Mouse (Mus musculus) MEL (cell line): ENCODE data around the gene Cd247. TPM values are rescaled to one million over a fixed set of nuclear protein-coding genes. Genes with fewer than 3 reads are reported as not detected.

Experiments used
- DNase-seq: peaks from one replicate; pipeline ENCODE4 v3.0.0; 2011; ENCODE audit warnings: low read depth, low spot score
- H3K27ac ChIP-seq: 2 replicates; pipeline ENCODE4 v1.5.1; 2012; ENCODE audit warnings: low read depth, mild to moderate bottlenecking, control low read depth, low read length, moderate library complexity; ENCODE audit not compliant: control insufficient read depth
- H3K27me3 ChIP-seq, 2 experiments: fragments of 150-350 bp in 1 of 2; sonication (generic) in 1 of 2; 2 replicates each; pipeline ENCODE4 v1.6.1; 2012; ENCODE audit warnings: low read length in 2 of 2, mild to moderate bottlenecking in 2 of 2, improper control_type of control experiment in 1 of 2, moderate library complexity in 1 of 2; ENCODE audit not compliant: insufficient read depth in 2 of 2, control insufficient read depth in 1 of 2
- H3K36me3 ChIP-seq, 2 experiments: 2 replicates each; pipeline ENCODE4 v1.6.1; 2012 to 2014; ENCODE audit warnings: low read length in 2 of 2, improper control_type of control experiment in 1 of 2, inconsistent platforms in 1 of 2, mild to moderate bottlenecking in 1 of 2; ENCODE audit not compliant: insufficient read depth in 2 of 2, control insufficient read depth in 1 of 2
- H3K4me1 ChIP-seq, 2 experiments: fragments of 150-350 bp in 1 of 2; sonication (generic) in 1 of 2; 2 replicates each; pipeline ENCODE4 v1.6.1; 2012; ENCODE audit warnings: low read length in 2 of 2, improper control_type of control experiment in 1 of 2, mild to moderate bottlenecking in 1 of 2; ENCODE audit not compliant: insufficient read depth in 2 of 2, control insufficient read depth in 1 of 2
- H3K4me3 ChIP-seq, 2 experiments: fragments of 150-350 bp in 1 of 2; sonication (generic) in 1 of 2; 2 replicates each; pipeline ENCODE4 v1.5.1; 2012; ENCODE audit warnings: low read depth in 2 of 2, low read length in 2 of 2, mild to moderate bottlenecking in 2 of 2, moderate library complexity in 2 of 2, control low read depth in 1 of 2, improper control_type of control experiment in 1 of 2; ENCODE audit not compliant: control insufficient read depth in 1 of 2, insufficient read depth in 1 of 2
- H3K79me2 ChIP-seq: 2 replicates; pipeline ENCODE4 v1.6.1; 2012; ENCODE audit warnings: mild to moderate bottlenecking, low read length, moderate library complexity; ENCODE audit not compliant: control insufficient read depth, poor library complexity, insufficient read depth
- H3K9ac ChIP-seq: 2 replicates; pipeline ENCODE4 v1.6.1; 2012; ENCODE audit warnings: low read depth, mild to moderate bottlenecking, control low read depth, low read length, moderate library complexity; ENCODE audit not compliant: control insufficient read depth, poor library complexity, severe bottlenecking
- H3K9me3 ChIP-seq: fragments of 150-350 bp; sonication (generic); replicated peaks from 2 replicates; pipeline ENCODE4 v1.6.1; 2012; ENCODE audit warnings: mild to moderate bottlenecking, low read length, improper control_type of control experiment, moderate library complexity; ENCODE audit not compliant: insufficient read depth
- BHLHE40 ChIP-seq: IDR thresholded peaks from 2 replicates; pipeline ENCODE4 v1.6.1; 2012; ENCODE audit warnings: low read depth, mild to moderate bottlenecking, inconsistent platforms, low read length, improper control_type of control experiment, borderline replicate concordance
- CHD1 ChIP-seq: IDR thresholded peaks from 2 replicates; pipeline ENCODE4 v1.6.1; 2012; ENCODE audit warnings: low read depth, mild to moderate bottlenecking, inconsistent platforms, low read length, improper control_type of control experiment
- CHD2 ChIP-seq: IDR thresholded peaks from 2 replicates; pipeline ENCODE4 v1.6.1; 2011; ENCODE audit warnings: low read length, improper control_type of control experiment
- E2F4 ChIP-seq: IDR thresholded peaks from 2 replicates; pipeline ENCODE4 v1.6.1; 2011; ENCODE audit warnings: low read depth, low read length, improper control_type of control experiment, borderline replicate concordance
- ELF1 ChIP-seq: IDR thresholded peaks from 2 replicates; pipeline ENCODE4 v1.6.1; 2014; ENCODE audit warnings: low read depth, mild to moderate bottlenecking, inconsistent platforms, low read length, improper control_type of control experiment, moderate library complexity
- EP300 ChIP-seq, 2 experiments: IDR thresholded peaks; 2 replicates each; pipeline ENCODE4 v1.6.1; 2011; ENCODE audit warnings: improper control_type of control experiment in 2 of 2, low read length in 2 of 2, low read depth in 1 of 2, mild to moderate bottlenecking in 1 of 2
- GABPA ChIP-seq: IDR thresholded peaks from 2 replicates; pipeline ENCODE4 v1.6.1; 2012; ENCODE audit warnings: low read depth, mild to moderate bottlenecking, inconsistent platforms, low read length, improper control_type of control experiment, moderate library complexity
- JUND ChIP-seq: IDR thresholded peaks from 2 replicates; pipeline ENCODE4 v1.6.1; 2011; ENCODE audit warnings: low read depth, mild to moderate bottlenecking, improper control_type of control experiment, low read length
- MAFK ChIP-seq: IDR thresholded peaks from 2 replicates; pipeline ENCODE4 v1.6.1; 2011; ENCODE audit warnings: low read depth, mild to moderate bottlenecking, low read length, improper control_type of control experiment, borderline replicate concordance
- MAZ ChIP-seq: IDR thresholded peaks from 2 replicates; pipeline ENCODE4 v1.6.1; 2012; ENCODE audit warnings: low read depth, mild to moderate bottlenecking, inconsistent platforms, low read length, improper control_type of control experiment
- MEF2A ChIP-seq: IDR thresholded peaks from 2 replicates; pipeline ENCODE4 v1.6.1; 2014; ENCODE audit warnings: low read depth, mild to moderate bottlenecking, inconsistent platforms, low read length, improper control_type of control experiment; ENCODE audit not compliant: poor library complexity, insufficient replicate concordance, severe bottlenecking; ENCODE audit errors: extremely low read depth
- MXI1 ChIP-seq: IDR thresholded peaks from 2 replicates; pipeline ENCODE4 v1.6.1; 2011; ENCODE audit warnings: mild to moderate bottlenecking, low read depth, low read length, improper control_type of control experiment
- MYB ChIP-seq: IDR thresholded peaks from 2 replicates; pipeline ENCODE4 v1.6.1; 2011; ENCODE audit warnings: mild to moderate bottlenecking, low read depth, low read length, improper control_type of control experiment
- MYC ChIP-seq: IDR thresholded peaks from 2 replicates; pipeline ENCODE4 v1.6.1; 2011; ENCODE audit warnings: low read depth, mild to moderate bottlenecking, low read length, improper control_type of control experiment, moderate library complexity
- NELFE ChIP-seq: IDR thresholded peaks from 2 replicates; pipeline ENCODE4 v1.6.1; 2011; ENCODE audit warnings: low read depth, low read length, improper control_type of control experiment
- NRF1 ChIP-seq: IDR thresholded peaks from 2 replicates; pipeline ENCODE4 v1.6.1; 2014; ENCODE audit warnings: low read depth, mild to moderate bottlenecking, inconsistent platforms, low read length, improper control_type of control experiment, moderate library complexity; ENCODE audit not compliant: poor library complexity, insufficient read depth, severe bottlenecking
- POLR2A ChIP-seq, 2 experiments: IDR thresholded peaks; 2 replicates each; pipeline ENCODE4 v1.6.1; 2011 to 2012; ENCODE audit warnings: low read length in 2 of 2, mild to moderate bottlenecking in 2 of 2, control low read depth in 1 of 2, improper control_type of control experiment in 1 of 2, low read depth in 1 of 2, moderate library complexity in 1 of 2; ENCODE audit not compliant: control insufficient read depth in 1 of 2, insufficient read depth in 1 of 2, poor library complexity in 1 of 2
- RAD21 ChIP-seq: IDR thresholded peaks from 2 replicates; pipeline ENCODE4 v1.6.1; 2011; ENCODE audit warnings: mild to moderate bottlenecking, low read depth, low read length, improper control_type of control experiment
- RCOR1 ChIP-seq: IDR thresholded peaks from 2 replicates; pipeline ENCODE4 v1.6.1; 2012; ENCODE audit warnings: low read depth, mild to moderate bottlenecking, inconsistent platforms, low read length, improper control_type of control experiment
- SIN3A ChIP-seq: IDR thresholded peaks from 2 replicates; pipeline ENCODE4 v1.6.1; 2012; ENCODE audit warnings: low read length, improper control_type of control experiment, inconsistent platforms
- SMC3 ChIP-seq: IDR thresholded peaks from 2 replicates; pipeline ENCODE4 v1.6.1; 2011; ENCODE audit warnings: low read depth, low read length, improper control_type of control experiment
- TBP ChIP-seq: IDR thresholded peaks from 2 replicates; pipeline ENCODE4 v1.8.0; 2011; ENCODE audit warnings: low read depth, low read length, improper control_type of control experiment
- UBTF ChIP-seq: IDR thresholded peaks from 2 replicates; pipeline ENCODE4 v1.6.1; 2012; ENCODE audit warnings: low read depth, mild to moderate bottlenecking, inconsistent platforms, low read length, improper control_type of control experiment, moderate library complexity, borderline replicate concordance; ENCODE audit not compliant: insufficient read depth
- USF1 ChIP-seq: IDR thresholded peaks from 2 replicates; pipeline ENCODE4 v1.6.1; 2014; ENCODE audit warnings: low read depth, mild to moderate bottlenecking, inconsistent platforms, low read length, improper control_type of control experiment, moderate library complexity
- ZNF384 ChIP-seq: IDR thresholded peaks from 2 replicates; pipeline ENCODE4 v1.6.1; 2012; ENCODE audit warnings: low read depth, mild to moderate bottlenecking, inconsistent platforms, low read length, improper control_type of control experiment
- polyA plus RNA-seq, 2 experiments: library from polyadenylated mRNA; stranded (reverse) in 1 of 2; unstranded in 1 of 2; fragments of >175 nt in 1 of 2; fragments of >200 nt in 1 of 2; gene quantifications; 2 replicates each; pipeline versions ENCODE4 v1.2.1 to v1.2.4; 2012; ENCODE audit warnings: low replicate concordance in 2 of 2, low read depth in 1 of 2; ENCODE audit not compliant: insufficient read length in 2 of 2, insufficient read depth in 1 of 2, missing spikeins in 1 of 2
- total RNA-seq: library from RNA; depleted of rRNA; stranded (reverse); fragments of 300-350 nt; gene quantifications from 2 replicates; pipeline ENCODE4 v1.2.3, GENCODE M21; 2012

Gene Cd247
- total and polyA plus RNA-seq, 3 experiments = 1.3 to 1.7 TPM; not detected in 1

GRCm38 (mm10) chr1:165868659-165869058 is 80.2 kb downstream of the Cd247 start (continued):
- peak; percentile 44; the same call in 1 of the 2 replicates for TF ChIP-seq MXI1
- no peak for TF ChIP-seq CHD1
- TF ChIP-seq RAD21 = no peak
- TF ChIP-seq POLR2A (IDR thresholded peaks at IDR 0.05; ENCODE audit: control insufficient read depth in 1 of 2, insufficient read depth in 1 of 2, low read depth in 1 of 2, low read length in 2 of 2, poor library complexity in 1 of 2) = no peak
- peak; percentile 71; the same call in 1 of the 2 replicates for TF ChIP-seq ZNF384
- no peak for TF ChIP-seq ELF1
- TF ChIP-seq UBTF = no peak
- no peak for TF ChIP-seq JUND
- TF ChIP-seq USF1 = no peak
- no peak for TF ChIP-seq GABPA
- TF ChIP-seq NELFE = no peak

GRCm38 (mm10) chr1:165874645-165875044 is 86.2 kb downstream of the Cd247 start:
- H3K27me3 ChIP-seq = no peaks in the 10 kb centered on the region
- TF ChIP-seq EP300 (IDR thresholded peaks at IDR 0.05; ENCODE audit: low read depth in 1 of 2, low read length in 2 of 2) = no peak
- TF ChIP-seq TBP = no peak
- no peak for TF ChIP-seq MYB
- no peak for TF ChIP-seq SMC3
- TF ChIP-seq MAZ = no peak
- no peak for TF ChIP-seq MYC
- TF ChIP-seq CHD2 = no peak
- TF ChIP-seq RCOR1 = no peak
- TF ChIP-seq MAFK = no peak
- no peak for TF ChIP-seq SIN3A
- TF ChIP-seq ZNF384 = no peak
- TF ChIP-seq NRF1 = no peak
- TF ChIP-seq E2F4 = no peak
- TF ChIP-seq MEF2A = no peak
- no peak for TF ChIP-seq POLR2A (IDR thresholded peaks at IDR 0.05; ENCODE audit: control insufficient read depth in 1 of 2, insufficient read depth in 1 of 2, low read depth in 1 of 2, low read length in 2 of 2, poor library complexity in 1 of 2)
- TF ChIP-seq USF1 = no peak
- no peak for TF ChIP-seq UBTF
- no peak for TF ChIP-seq ELF1
- no peak for TF ChIP-seq BHLHE40
- no peaks in the 10 kb centered on the region for H3K9me3 ChIP-seq
- H3K36me3 ChIP-seq = peaks cover 2 to 56% of the 10 kb centered on the region in 2 experiments; a peak in 3 of 4 replicates
- peak overlapping the region; percentile 31 for H3K27ac ChIP-seq
- DNase-seq = no peak
- H3K9ac ChIP-seq = peak overlapping the region; percentile 59
- H3K79me2 ChIP-seq = peaks cover 25% of the 10 kb centered on the region
- peaks cover 27 to 40% of the 10 kb centered on the region in 2 experiments for H3K4me1 ChIP-seq
- H3K4me3 ChIP-seq = peak overlapping the region; percentile 52 to 81
